Mouse (Mus musculus) B cell, adult (primary cell): ENCODE results near the gene Pnma5. TPM values are rescaled to one million over a fixed set of nuclear protein-coding genes. Genes with fewer than 3 reads are reported as not detected.

Experiments
- total RNA-seq: library from RNA; stranded (reverse); gene quantifications from 4 replicates; pipeline ENCODE4 v1.2.4, GENCODE M21; 2023; ENCODE audit not compliant: inconsistent age

The Pnma5 gene
- 0.93 to 1.5 TPM (median 1.2 TPM) in 4 replicates for total RNA-seq

DNA sequence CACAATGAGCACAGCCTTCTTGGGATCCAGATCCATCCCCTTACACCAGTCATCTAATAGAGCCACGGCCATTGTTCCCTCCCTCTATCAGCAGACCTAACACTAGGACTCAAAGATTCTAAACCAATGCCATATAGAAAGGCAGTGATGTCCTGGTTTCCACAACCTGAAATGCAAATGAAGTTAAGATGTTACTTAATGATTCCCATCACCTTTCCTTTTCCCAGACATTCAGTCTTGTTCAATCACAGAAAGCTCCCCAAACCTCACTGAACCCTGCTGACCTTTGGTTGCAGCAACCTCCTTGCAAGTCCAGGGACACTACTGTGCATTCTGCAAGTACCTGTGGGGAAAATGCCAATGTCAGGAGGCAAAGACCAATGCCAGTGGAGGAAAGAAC, at the start of gene Pnma5:
Pnma5 (minus strand) TSS at position 101 of the 400 bp plus-strand sequence.

DNA sequence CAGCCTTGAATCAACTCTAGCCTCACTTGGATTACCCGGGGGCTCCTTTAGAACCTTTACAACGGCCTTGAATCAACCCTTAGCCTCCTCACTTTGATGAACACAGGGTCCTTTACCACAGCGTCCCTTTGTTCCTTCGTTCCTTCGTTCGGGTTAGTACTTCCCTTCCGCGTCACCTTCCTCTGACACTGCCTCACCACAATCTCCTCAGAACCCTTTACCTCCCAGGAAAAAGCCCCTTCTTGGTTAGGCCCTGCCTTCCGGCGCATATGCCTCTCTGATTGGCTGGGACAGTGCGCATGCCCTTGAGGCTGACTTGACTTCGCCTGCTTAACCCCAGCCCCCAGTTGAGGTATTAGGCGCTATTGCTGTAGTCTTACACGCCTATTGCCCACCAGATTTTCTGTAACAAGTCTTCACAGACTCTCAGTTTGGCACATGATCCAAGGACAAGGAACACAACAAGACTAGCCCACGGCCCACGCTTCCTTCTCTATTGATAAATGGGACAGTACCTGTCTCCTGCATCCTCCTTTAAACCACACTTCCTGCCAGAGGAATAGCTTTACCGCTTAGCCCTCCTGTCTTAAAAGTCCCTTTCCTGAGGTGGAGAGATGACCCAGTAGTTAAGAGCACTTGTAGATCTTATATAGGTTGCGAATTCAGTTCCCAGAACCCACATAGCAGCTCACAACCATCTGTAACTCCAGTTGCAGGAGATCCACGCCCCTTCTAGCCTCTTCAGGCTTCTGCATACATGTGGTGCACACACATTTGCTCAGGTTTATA, 45.6 kb upstream of the Pnma5 start, which contains the start of gene Xlr4a:
Xlr4a (minus strand) TSS at position 212 of the 789 bp plus-strand sequence.

DNA sequence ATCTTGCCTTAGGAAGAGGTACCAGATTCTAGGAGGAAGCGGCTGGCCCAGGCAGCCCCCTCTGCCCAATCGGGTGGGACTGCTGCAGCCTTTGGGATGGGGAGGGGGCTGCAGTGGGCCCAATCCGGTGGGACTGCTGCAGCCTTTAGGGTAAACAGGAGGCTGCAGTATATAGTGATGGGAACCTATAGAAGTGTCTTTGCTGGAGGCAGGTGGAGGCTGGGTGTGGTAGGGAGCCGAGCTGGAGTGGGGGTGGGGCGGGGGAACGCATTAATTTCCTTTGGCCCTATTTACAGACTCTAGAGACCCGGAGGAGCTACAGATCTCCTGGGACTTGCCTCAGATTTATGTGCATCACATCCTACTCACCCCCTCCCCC, 27.5 kb upstream of the Pnma5 start, which contains the start of gene Pnma3:
Pnma3 (plus strand) TSS at position 373 of the 379 bp plus-strand sequence.

DNA sequence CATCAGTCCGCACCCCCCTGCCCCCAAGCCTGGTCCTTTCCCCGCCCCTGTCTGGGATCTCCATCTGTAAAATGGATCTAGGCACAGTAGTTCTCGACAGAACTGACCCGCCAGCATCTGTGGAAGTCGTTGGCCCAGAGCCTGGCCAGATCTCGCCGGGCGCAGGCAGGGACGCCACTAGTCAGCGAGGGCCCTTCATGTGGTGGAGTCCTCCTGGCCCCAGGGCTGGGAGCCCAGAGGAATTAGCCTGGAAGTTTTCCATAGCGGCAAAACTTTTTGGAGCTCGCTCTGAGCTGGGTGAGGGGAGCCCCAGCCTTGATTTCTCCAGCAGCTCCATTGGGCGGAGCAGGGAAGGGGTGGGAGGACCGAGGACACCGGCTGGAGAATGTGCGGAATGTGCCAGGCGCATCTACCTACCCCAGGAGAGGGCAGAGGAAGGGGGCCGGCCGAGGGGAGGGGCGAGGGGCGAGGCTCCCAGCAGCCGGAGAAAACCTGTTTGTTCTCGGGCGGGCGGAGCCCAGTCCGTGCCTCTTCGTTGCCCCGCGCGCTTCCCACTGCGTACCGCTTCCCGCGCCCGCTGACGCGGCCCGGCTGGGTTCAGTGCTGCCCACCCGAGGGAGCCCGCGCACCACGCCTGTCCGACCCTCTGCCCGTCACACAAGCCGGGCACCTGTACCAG, 49.9 kb downstream of the Pnma5 start, which contains the start of gene Zfp185:
Zfp185 (plus strand) TSS at position 499 of the 679 bp plus-strand sequence.

Other genes starting within 250 kb of the Pnma5 start
- gene Gabrq, start 211.9 kb downstream of the Pnma5 start, total RNA-seq = not detected in 4 replicates
- gene Cetn2, start 118.7 kb downstream of the Pnma5 start, total RNA-seq = 47.3 to 54.8 TPM (median 52.9 TPM) in 4 replicates
- 9.7 to 12.5 TPM (median 11.2 TPM) in 4 replicates for gene Nsdhl, start 118.5 kb downstream of the Pnma5 start, total RNA-seq
- not detected in 4 replicates for gene Zfp185, start 49.8 kb downstream of the Pnma5 start, total RNA-seq
- gene Pnma3, start 27.7 kb upstream of the Pnma5 start, total RNA-seq = not detected in 4 replicates
- 2.4 to 5.0 TPM (median 3.7 TPM) in 4 replicates for gene Xlr4a, start 45.4 kb upstream of the Pnma5 start, total RNA-seq
- 0.15 to 0.38 TPM (median 0.27 TPM) in 3 of 4 replicates, not detected in the other for gene Xlr3a, start 60.0 kb upstream of the Pnma5 start, total RNA-seq
- 0.19 TPM in 1 of 4 replicates, not detected in the others for gene Gm14685, start 79.9 kb upstream of the Pnma5 start, total RNA-seq
- not detected in 4 replicates for gene Xlr5b, start 111.7 kb upstream of the Pnma5 start, total RNA-seq
- 0.21 TPM in 1 of 4 replicates, not detected in the others for gene DXBay18, start 112.3 kb upstream of the Pnma5 start, total RNA-seq
- gene Spin2d, start 139.9 kb upstream of the Pnma5 start, total RNA-seq = not detected in 4 replicates
- gene Xlr3b, start 155.1 kb upstream of the Pnma5 start, total RNA-seq = 1.5 to 2.8 TPM (median 2.0 TPM) in 4 replicates
- 11.2 to 16.7 TPM (median 13.7 TPM) in 4 replicates for gene Xlr4b, start 177.2 kb upstream of the Pnma5 start, total RNA-seq
- 12.3 to 14.9 TPM (median 13.4 TPM) in 4 replicates for gene F8a, start 191.2 kb upstream of the Pnma5 start, total RNA-seq
- gene Xlr4c, start 206.0 kb upstream of the Pnma5 start, total RNA-seq = 3.2 to 5.3 TPM (median 4.2 TPM) in 4 replicates
- gene Xlr3c, start 228.3 kb upstream of the Pnma5 start, total RNA-seq = 0.35 TPM in 1 of 4 replicates, not detected in the others